In the genomic region with DNA sequence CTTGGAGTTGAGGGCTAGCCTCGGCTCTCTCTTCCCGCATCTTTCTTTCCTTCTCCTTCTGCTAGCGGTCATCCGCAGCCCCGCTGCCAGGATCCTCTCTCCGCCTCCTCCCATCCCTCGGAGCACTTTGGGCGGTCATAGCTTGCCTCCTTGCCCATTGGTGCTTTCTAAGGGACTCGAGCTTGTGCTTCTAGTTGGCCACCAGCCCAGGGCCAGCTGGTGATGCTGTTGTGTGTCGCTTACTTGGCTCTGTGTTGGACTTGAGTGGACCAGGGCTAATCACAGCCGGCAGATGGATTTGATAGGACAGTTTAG, we compare ENCODE assay signal across 8 mouse cellular contexts. TPM values are rescaled to one million over a fixed set of nuclear protein-coding genes. Genes with fewer than 3 reads are reported as not detected.
A peak's percentile ranks its signal among the peaks of the same experiment; 100 is the strongest.
DNase-seq lines count a peak whose midpoint lies in the region; ATAC-seq and TF ChIP-seq lines count a peak whose summit lies in the region.

A gene (minus strand): TSS at position 85 of the 315 bp plus-strand sequence.

- no peaks in the 10 kb centered on the region for H3K27me3 ChIP-seq in heart, embryonic 13.5 days (replicated peaks)
- no peaks in the 10 kb centered on the region for H3K27me3 ChIP-seq in liver, adult 2 months (ENCODE audit: control insufficient read depth, insufficient read depth, low read length)
- H3K27me3 ChIP-seq in midbrain, postnatal 0 days (ENCODE audit: insufficient read depth, low read length), result no peaks in the 10 kb centered on the region

- 0 out of 2 replicates have a peak, but pooled peaks cover 4% of the 10 kb centered on the region for H3K9me3 ChIP-seq in heart, embryonic 13.5 days
- H3K9me3 ChIP-seq in midbrain, postnatal 0 days (ENCODE audit: low read length), result no peaks in the 10 kb centered on the region

- TF ChIP-seq CTCF in liver, adult 2 months (IDR thresholded peaks at IDR 0.05; ENCODE audit: low read depth, low read length), result no peak
- TF ChIP-seq CTCF in midbrain, postnatal 0 days (IDR thresholded peaks at IDR 0.05), result no peak

- ATAC-seq in heart, embryonic 13.5 days (ENCODE audit: extremely low read depth, insufficient number of reproducible peaks, low FRiP score, low TSS enrichment), result peak; percentile 11; the same call in 1 of the 2 replicates
- ATAC-seq in midbrain, postnatal 0 days (ENCODE audit: low FRiP score), result peak; percentile 58

- peak within 1 kb of the TSS; percentile 80 for H3K4me3 ChIP-seq in heart, embryonic 13.5 days
- peak within 1 kb of the TSS; percentile 77 for H3K4me3 ChIP-seq in liver, adult 2 months (ENCODE audit: insufficient read depth, low read depth, low read length)
- peak within 1 kb of the TSS; percentile 56 for H3K4me3 ChIP-seq in midbrain, postnatal 0 days (ENCODE audit: low read depth, low read length)

- H3K36me3 ChIP-seq in heart, embryonic 13.5 days, result peaks cover 28% of the 10 kb centered on the region
- no peaks in the 10 kb centered on the region for H3K36me3 ChIP-seq in liver, adult 2 months (ENCODE audit: control insufficient read depth, insufficient read depth, low read length)
- H3K36me3 ChIP-seq in midbrain, postnatal 0 days (ENCODE audit: insufficient read depth, low read length), result no peaks in the 10 kb centered on the region

- TF ChIP-seq POLR2A in liver, adult 2 months (IDR thresholded peaks at IDR 0.05; ENCODE audit: extremely low read depth, insufficient read depth, low read length), result no peak

- H3K4me1 ChIP-seq in heart, embryonic 13.5 days, result peaks cover 17% of the 10 kb centered on the region
- peaks cover 2% of the 10 kb centered on the region for H3K4me1 ChIP-seq in liver, adult 2 months (ENCODE audit: control insufficient read depth, insufficient read depth, low read length)
- no peaks in the 10 kb centered on the region for H3K4me1 ChIP-seq in midbrain, postnatal 0 days (ENCODE audit: insufficient read depth, low read length)

- peak within 1 kb of the TSS; percentile 90 for H3K9ac ChIP-seq in heart, embryonic 13.5 days
- peak within 1 kb of the TSS; percentile 75 for H3K9ac ChIP-seq in liver, adult 2 months (ENCODE audit: low read depth, low read length)
- peak within 1 kb of the TSS; percentile 63 for H3K9ac ChIP-seq in midbrain, postnatal 0 days (replicated peaks; ENCODE audit: low read length, poor library complexity, severe bottlenecking)

- peak within 1 kb of the TSS; percentile 92 for H3K27ac ChIP-seq in heart, embryonic 13.5 days (replicated peaks)
- H3K27ac ChIP-seq in liver, adult 2 months (replicated peaks; ENCODE audit: insufficient read depth, low read depth, low read length), result peak within 1 kb of the TSS; percentile 92
- peak within 1 kb of the TSS; percentile 63 for H3K27ac ChIP-seq in midbrain, postnatal 0 days (ENCODE audit: low read depth, low read length)

- no peaks in the 10 kb centered on the region; the same call in 1 of the 2 replicates for H3K79me2 ChIP-seq in liver, adult 2 months (ENCODE audit: control insufficient read depth, insufficient read depth, low read length)

- peak; percentile 92 for DNase-seq in MN1 (ENCODE audit: low spot score)
- DNase-seq in c-Kit-positive CD71-positive TER-119-negative erythroid progenitor cells, embryonic 14.5 days (ENCODE audit: low read depth), result peak; percentile 48
- DNase-seq in fibroblast of lung, adult 2 months (ENCODE audit: low read depth), result peak; percentile 38
- DNase-seq in kidney, postnatal 10 days, result peak; percentile 86
- peak; percentile 73 for DNase-seq in liver, adult 2 months (ENCODE audit: extremely low read depth, low read depth, low spot score)
- DNase-seq in midbrain, postnatal 0 days (ENCODE audit: low spot score), result peak; percentile 93
- peak; percentile 75 for DNase-seq in testis, postnatal 14 days (ENCODE audit: low spot score)

- H3K4me2 ChIP-seq in heart, embryonic 13.5 days, result peak within 1 kb of the TSS; percentile 74
- peak within 1 kb of the TSS; percentile 78 for H3K4me2 ChIP-seq in midbrain, postnatal 0 days (ENCODE audit: low read depth, low read length, poor library complexity, severe bottlenecking)

- 2% methylated on average over 11 of the region's 11 CpGs for WGBS in heart, embryonic 13.5 days
- WGBS in liver, adult 2 months, result under 1% methylated on average over 11 of the region's 11 CpGs
- 0% methylated on average over 11 of the region's 11 CpGs for WGBS in midbrain, postnatal 0 days

RNA-seq across cellular contexts. Expression of the gene that starts here (rescaled TPM):
- polyA plus RNA-seq in heart, embryonic 13.5 days (2015; fragmentation: Nextera tagmentation; extraction: Ambion mirVana), result 132 and 144 TPM in 2 replicates
- total RNA-seq in liver, adult 2 months (2014; rRNA removed), result 199 and 240 TPM in 2 replicates
- polyA plus RNA-seq in liver, adult 2 months (2012; rRNA removed), result 664 and 680 TPM in 2 replicates
- 21.8 and 26.7 TPM in 2 replicates for total RNA-seq in midbrain, postnatal 0 days (2014; rRNA removed)
- 36.0 and 38.9 TPM in 2 replicates for polyA plus RNA-seq in midbrain, postnatal 0 days (2015; fragmentation: Nextera tagmentation; extraction: Ambion mirVana)

Comparison
In these comparisons a context has a peak if more than half of its experiments do, and no peak if none do; other contexts are left out.
1. Peak in every context shown above with its lines: DNase-seq, ATAC-seq, H3K4me3 ChIP-seq and H3K27ac ChIP-seq.
2. DNase-seq: peak in every context shown above with its lines; median percentile 93 in midbrain, postnatal 0 days; 92 in MN1; 86 in kidney, postnatal 10 days; 75 in testis, postnatal 14 days; 73 in liver, adult 2 months; 48 in c-Kit-positive CD71-positive TER-119-negative erythroid progenitor cells, embryonic 14.5 days; 38 in fibroblast of lung, adult 2 months.